Mouse (Mus musculus) T-helper 2 cell (primary cell): ENCODE results near the gene Odf3l2.

Experiments
- in situ Hi-C: fragments of 300-600 bp; cut with MboI, MseI; formaldehyde crosslinking; loops from one replicate; pipeline ENCODE4 v1.15.1; 2025; ENCODE audit warnings: high pct_unique_total_duplicates

Gene Odf3l2

GRCm38 (mm10) chr10:79633006-79633777 is 12.3 kb downstream of the Odf3l2 start:
- in situ Hi-C loops = no loop called here

GRCm38 (mm10) chr10:79631432-79631831 is 14.1 kb downstream of the Odf3l2 start:
- in situ Hi-C loops = no loop called here

GRCm38 (mm10) chr10:79628377-79628776 is 17.2 kb downstream of the Odf3l2 start:
- in situ Hi-C loops = no loop called here

GRCm38 (mm10) chr10:79626156-79626555 is 19.4 kb downstream of the Odf3l2 start:
- in situ Hi-C loops = no loop called here

- in situ Hi-C loops = no loop called here
Observed at GRCm38 (mm10) chr10:79625398-79625797, 20.1 kb downstream of the Odf3l2 start.

GRCm38 (mm10) chr10:79623950-79624349 is 21.6 kb downstream of the Odf3l2 start:
- in situ Hi-C loops = no loop called here

- in situ Hi-C loops = no loop called here
Observed at GRCm38 (mm10) chr10:79616376-79616775, 29.2 kb downstream of the Odf3l2 start.

GRCm38 (mm10) chr10:79615860-79616259 is 29.7 kb downstream of the Odf3l2 start:
- in situ Hi-C loops = no loop called here

GRCm38 (mm10) chr10:79614305-79614643 is 31.3 kb downstream of the Odf3l2 start:
- in situ Hi-C loops = no loop called here

GRCm38 (mm10) chr10:79613578-79614304 is 31.8 kb downstream of the Odf3l2 start, which contains the start of gene C2cd4c:
C2cd4c (minus strand) TSS chr10:79614025.
- in situ Hi-C loops = no loop called here

- in situ Hi-C loops = no loop called here
Observed at GRCm38 (mm10) chr10:79612192-79613135, 33.1 kb downstream of the Odf3l2 start.

- in situ Hi-C loops = no loop called here
Observed at GRCm38 (mm10) chr10:79611296-79611695, 34.2 kb downstream of the Odf3l2 start.

- in situ Hi-C loops = no loop called here
Observed at GRCm38 (mm10) chr10:79609276-79609675, 36.3 kb downstream of the Odf3l2 start.

GRCm38 (mm10) chr10:79607892-79608291 is 37.6 kb downstream of the Odf3l2 start:
- in situ Hi-C loops = no loop called here

- in situ Hi-C loops = no loop called here
Observed at GRCm38 (mm10) chr10:79606537-79606936, 39.0 kb downstream of the Odf3l2 start.

- in situ Hi-C loops = no loop called here
Observed at GRCm38 (mm10) chr10:79597936-79598230, 47.7 kb downstream of the Odf3l2 start.

- in situ Hi-C loops = no loop called here
Observed at GRCm38 (mm10) chr10:79597051-79597935, 48.2 kb downstream of the Odf3l2 start.

- in situ Hi-C loops = no loop called here
Observed at GRCm38 (mm10) chr10:79595590-79595929, 50.0 kb downstream of the Odf3l2 start.

- in situ Hi-C loops = loop anchor here (5.0 kb wide), 1 partner anchor 52 kb away; the partner anchor contains the start of gene Odf3l2
Observed at GRCm38 (mm10) chr10:79594872-79595589, 50.5 kb downstream of the Odf3l2 start.

GRCm38 (mm10) chr10:79594111-79594510 is 51.4 kb downstream of the Odf3l2 start:
- in situ Hi-C loops = loop anchor here (5.0 kb wide), 1 partner anchor 53 kb away; the partner anchor contains the start of gene Odf3l2
